Mouse (Mus musculus): ENCODE data around the gene Tgfb1i1.

The Tgfb1i1 gene

DNA sequence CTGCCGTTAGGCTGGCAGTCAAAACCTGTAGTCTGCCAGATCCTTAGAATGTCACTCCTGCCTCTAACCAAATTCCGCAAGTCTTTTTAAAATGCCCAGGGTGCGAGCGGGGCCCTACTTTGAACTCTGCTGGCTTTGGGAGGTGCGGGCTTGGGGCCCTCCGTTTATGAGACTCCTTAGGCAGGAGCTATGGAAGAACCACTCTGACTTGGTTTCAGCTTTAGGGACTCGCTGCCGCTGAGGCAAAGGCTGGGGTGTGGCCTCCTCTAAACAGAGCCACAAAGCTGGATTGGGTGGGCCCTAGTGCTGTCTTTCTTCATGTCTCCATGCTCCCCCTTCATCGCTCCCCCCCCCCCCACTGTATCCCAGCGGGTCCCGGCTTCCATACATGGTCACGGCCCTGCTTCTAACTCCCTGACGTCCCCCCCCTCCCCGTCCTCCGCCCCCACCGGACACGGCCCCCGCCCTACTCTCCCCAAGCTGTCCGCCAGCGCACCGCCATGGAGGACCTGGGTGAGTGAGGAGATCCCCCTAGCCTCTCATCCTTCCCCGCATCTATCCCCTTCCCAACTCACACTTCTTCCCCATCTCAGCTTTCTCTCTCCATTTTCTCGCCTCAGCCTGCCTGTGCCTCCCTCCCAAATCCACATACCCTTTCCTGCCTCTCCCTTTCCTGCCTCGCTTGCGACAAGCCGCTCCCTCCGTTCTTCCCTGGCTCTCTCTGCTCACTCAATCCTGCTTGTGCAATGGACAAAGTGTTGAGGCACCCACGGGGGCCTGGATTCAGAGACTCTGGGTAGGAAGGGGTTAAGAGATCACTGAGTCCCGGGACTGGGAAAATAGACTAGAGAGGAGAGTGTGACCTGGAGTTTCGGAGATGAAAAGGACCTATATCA lies at the start of gene Tgfb1i1:
Tgfb1i1 (plus strand) TSS at position 317 of the 896 bp plus-strand sequence.
- DNase-seq (ENCODE audit: low read depth, low spot score) = no peak

DNA sequence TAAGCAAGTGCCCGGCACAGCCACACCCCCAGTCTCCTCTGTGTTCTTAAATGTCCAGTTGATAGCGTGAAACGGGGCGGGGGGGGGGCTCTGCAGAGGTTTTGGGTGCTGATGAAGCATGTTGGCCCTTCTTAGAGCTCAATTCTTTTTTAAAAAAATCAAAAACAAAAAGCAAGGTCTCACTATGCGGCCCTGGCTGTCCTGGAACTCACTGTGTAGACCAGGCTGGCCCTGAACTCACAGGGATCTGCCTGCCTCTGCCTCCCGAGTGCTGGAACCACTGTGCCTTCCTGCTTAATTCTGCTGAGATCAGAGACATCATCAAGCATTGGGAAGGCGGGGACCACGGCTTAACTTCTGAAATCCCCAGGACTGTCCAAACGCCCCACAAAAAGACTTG lies 45.0 kb upstream of the Tgfb1i1 start:
- DNase-seq (ENCODE audit: low read depth, low spot score) = no peak

DNA sequence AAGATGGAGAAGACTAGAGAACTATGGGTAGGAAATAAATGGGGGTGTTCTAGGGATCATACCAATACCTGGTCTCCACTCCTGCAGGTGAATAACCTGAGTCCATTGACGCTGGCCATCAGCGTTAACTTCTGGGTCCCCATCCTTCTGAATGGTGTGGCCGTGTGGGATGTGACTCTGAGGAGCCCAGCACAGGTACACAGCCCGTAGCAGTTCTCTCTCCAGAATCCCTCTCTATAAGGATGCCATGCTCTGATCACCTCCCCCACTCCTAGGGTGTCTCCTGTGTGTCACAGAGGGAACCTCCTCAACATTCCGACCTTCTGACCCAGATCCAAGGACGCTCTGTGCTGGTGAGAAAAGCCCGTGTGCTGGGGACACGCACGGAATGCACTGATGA lies 43.5 kb upstream of the Tgfb1i1 start:
- DNase-seq (ENCODE audit: low read depth, low spot score) = no peak

DNA sequence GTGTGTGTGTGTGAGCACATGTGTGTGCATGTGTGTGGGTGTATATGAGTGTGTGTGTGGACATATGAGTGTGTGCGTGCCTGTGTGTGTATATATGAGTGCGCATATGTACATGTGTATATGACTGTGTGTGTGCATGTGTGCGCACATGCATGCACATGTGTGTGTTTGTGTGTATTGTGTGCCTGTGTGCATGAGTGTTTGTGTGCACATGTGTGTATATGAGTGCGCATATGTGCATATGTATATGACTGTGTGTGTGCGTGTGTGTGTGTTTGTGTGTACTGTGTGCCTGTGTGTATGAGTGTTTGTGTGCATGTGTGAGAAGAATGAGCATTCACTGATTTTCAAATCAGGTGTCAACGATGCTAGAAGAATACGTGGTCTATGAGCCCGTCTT lies 42.4 kb upstream of the Tgfb1i1 start:
- DNase-seq (ENCODE audit: low read depth, low spot score) = no peak

DNA sequence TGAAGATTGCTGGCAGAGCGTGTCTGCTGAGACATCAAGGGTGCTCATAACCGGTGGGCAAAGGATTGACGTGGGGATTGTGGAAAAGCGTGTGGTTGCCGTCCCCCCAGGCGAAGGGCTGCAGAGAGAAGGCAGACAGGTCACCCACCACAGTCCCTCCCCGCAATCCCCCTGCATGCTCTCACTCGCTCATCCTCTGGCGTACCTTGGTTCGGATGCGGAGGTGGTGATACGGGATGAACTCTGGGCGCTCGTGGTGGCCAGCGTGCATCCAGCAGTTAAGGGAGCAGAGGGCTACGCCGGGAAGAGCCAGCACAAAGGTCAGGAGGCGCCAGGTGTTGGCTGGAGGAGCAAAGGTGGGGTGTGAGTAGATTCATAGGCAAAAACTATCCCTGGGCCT lies 40.9 kb upstream of the Tgfb1i1 start:
- DNase-seq (ENCODE audit: low read depth, low spot score) = no peak

DNA sequence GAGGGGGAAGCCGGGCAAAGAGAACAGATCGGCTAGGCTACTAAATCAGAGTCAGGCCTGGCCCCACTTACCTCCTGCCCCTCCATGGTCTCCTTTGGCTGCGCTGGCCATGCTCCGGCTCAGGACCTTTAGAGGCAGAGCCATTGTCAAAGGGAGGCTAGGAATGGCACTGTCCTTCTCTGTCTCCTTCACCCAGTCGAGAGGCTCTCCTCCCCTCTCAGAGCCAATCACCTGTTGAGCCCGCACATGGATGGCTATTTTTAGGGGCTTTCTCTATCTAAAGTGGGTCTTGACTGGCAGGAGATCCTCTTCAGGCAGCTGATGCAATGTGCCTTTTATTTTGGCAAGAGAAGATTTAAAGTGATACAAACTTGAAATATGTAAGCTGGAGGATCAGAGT lies 40.5 kb upstream of the Tgfb1i1 start, which contains the start of gene Cox6a2:
Cox6a2 (minus strand) TSS at position 236 of the 400 bp plus-strand sequence.
- DNase-seq (ENCODE audit: low read depth, low spot score) = no peak

DNA sequence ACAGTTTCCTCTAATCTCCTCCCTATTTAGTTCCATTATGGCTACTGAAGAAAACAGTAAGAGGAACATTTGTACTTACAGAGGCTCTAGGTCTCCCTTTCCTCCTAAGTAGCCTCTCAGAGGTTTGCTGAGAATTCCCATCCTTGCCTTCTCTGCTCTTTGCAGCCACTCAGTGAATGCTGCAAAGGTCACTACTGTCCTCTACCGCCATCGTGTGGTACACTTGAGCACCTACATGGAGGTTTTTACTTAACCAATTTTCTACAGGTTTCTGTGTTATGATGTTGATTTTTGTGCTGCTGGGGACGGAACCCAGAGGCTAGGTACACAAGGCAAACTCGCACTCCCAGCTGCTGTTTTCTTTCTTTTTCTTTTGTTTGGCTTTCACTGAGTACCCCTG lies 38.4 kb upstream of the Tgfb1i1 start:
- DNase-seq (ENCODE audit: low read depth, low spot score) = peak; percentile 68

DNA sequence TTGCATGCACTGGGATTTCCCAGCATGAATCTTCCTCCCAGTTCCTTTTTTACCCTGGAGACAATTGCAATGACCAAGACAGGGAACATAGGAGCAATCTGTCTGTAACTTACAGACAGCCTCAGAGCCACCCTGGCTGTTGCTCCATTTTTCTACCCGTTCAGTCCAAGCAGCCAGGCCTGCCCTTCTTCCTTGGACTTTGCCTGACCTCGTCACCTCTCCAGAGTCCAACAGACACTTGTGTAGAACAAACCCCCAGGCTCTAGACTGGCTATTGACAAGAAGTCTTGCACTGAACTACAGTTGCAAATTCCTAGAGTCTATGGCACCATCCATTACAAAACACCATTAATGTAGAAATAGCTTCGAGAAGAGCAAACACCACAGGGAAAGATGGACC lies 36.8 kb upstream of the Tgfb1i1 start:
- DNase-seq (ENCODE audit: low read depth, low spot score) = no peak

DNA sequence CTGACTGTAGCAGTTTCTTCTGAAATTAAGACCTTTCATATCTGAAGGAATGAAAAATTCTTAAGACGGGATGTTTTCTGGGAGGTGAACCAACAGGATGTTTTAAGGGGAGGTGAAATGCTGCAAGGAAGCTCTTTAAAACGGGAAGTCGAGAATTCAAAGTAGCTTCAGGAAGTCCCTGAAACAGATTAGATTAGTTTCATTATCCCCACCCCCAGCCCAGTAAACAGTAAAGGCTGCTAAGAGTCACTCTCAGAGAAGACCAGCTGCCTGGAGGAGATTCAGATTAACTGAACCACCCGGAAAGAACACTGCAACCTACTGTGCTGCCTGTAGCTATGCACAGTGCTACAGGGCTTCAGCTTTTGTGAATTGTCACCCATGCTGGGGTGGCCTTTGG lies 26.7 kb upstream of the Tgfb1i1 start:
- DNase-seq (ENCODE audit: low read depth, low spot score) = no peak

DNA sequence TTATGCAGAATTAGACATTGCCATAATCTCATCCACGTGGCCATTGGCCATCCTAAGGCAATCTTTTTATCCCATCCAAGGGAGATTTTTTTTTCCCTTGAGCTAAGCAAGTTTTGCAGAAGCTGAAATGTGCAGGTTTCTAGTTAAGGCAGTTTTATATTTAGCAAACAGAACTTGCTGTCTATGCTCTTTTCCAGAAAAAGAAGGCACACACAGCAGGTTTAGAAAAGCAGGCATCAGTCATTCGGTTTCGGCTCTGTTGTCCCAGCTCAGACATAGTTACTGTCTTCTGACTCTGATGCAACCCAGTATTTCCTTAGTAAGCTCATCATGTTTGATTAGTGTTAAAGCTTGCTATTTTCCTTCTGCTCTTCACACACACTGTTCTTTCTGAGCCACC lies 25.7 kb upstream of the Tgfb1i1 start:
- DNase-seq (ENCODE audit: low read depth, low spot score) = no peak

DNA sequence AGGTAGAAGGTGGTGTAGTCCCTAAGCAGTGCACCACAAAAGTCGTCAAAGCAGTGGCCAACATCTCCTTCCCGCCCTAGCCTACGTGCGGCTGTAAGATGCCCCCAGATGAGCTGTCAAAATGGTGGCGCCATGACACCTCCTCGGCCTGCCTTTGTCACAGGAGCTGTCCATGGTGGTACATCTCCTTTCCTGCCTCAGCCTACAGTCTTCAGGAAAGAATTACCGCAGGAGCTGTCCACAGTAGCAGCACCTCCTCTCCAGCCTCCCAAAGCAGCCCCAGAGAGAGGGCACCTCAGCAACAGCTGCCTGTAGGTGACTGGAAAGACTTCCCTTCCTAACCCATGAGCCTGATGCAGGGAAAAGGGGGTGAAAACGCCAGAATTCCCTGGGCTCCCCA lies 14.9 kb upstream of the Tgfb1i1 start:
- no peak for DNase-seq (ENCODE audit: low read depth, low spot score)

DNA sequence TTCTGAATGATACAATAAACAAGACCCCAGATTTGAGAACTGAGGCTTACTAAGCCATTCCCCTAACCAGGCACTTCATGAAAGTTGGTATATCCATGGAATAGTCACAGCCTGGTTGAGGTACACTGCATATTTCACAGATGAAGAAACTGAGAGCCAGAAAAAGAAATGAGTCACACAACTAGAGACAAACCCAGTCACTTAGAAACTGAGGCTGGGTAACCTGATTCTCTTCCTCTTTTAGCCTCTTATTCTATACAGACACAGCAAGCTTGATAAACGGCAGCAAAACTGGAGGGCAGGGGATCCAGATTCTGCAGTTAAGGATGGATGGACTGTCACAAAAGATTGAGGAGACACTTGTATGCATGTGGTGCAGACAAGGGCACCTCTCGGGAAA lies 11.8 kb upstream of the Tgfb1i1 start:
- DNase-seq (ENCODE audit: low read depth, low spot score) = no peak

DNA sequence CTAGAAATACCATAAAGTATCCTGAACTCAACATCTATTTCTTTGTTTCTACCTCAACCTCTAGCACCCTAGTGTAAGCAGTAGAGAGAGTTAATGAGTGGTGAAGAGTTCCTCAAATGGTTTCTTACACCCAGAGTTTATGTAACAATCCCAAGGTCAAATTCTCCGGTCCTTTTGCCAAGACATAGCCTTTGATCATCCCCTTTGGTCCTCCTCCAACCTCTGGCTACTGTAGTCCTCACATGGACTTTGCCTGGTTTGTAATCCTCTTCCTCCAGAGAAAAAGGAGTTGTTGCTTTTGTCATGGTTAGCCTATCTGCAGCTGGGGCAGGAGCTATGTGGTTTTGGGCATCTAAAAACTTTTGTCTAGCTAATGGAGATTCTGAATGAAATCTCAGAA lies 11.1 kb upstream of the Tgfb1i1 start:
- DNase-seq (ENCODE audit: low read depth, low spot score) = no peak

DNA sequence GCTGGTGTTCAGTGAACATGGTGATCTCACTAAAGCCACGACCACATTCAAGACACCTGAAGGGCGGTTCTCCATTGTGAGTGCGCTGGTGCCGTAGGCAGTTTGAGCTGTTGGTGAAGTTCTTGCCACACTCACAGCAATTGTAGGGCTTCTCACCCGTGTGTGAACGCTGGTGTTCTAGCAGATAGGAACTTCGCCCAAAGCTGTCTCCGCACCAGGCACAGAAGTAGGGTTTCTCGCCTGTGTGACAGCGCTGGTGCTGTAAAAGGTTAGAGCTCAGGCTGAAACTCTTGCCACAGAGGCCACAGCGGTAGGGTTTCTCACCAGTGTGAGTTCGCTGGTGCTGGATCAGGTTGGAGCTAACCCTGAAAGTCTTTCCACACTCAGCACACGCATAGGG lies 10.2 kb upstream of the Tgfb1i1 start:
- peak; percentile 29 for DNase-seq (ENCODE audit: low read depth, low spot score)

DNA sequence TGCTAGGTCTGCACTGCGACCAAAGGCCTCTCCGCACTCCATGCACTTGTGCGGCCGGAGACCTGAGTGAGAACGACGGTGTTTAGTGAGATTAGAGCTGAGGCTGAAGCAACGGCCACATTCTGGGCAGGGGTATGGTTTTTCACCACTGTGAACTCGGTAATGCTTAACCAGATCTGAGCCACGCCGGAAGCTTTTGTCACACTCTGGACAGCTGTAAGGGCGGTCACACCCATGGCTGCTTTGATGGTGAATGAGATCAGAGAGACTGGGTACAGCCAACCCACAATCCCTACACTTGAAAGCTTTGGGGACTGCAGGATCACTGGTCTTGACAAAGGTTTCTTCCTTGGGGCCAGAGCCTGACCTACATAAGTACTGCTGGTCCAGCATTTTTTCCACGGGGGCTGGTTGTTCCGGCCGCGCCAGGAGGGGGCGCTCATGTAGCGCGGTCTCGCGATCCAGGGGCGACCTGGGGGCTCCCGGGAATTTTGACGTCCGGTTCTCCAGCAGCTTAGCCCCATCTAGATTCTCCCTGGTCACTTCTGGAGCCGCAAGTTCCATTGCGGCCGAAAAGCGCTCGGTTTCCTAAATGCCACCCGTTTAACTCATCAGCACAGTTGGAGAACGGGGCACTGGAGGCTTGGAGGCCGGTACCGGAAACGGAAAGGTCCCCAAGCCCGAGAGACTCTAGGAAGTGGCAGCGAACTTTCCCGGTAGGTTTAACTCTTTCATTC lies 9.6 kb upstream of the Tgfb1i1 start, which contains the start of gene Armc5:
Armc5 (plus strand) TSS at position 487 of the 737 bp plus-strand sequence.
- peak; percentile 80 for DNase-seq (ENCODE audit: low read depth, low spot score)

DNA sequence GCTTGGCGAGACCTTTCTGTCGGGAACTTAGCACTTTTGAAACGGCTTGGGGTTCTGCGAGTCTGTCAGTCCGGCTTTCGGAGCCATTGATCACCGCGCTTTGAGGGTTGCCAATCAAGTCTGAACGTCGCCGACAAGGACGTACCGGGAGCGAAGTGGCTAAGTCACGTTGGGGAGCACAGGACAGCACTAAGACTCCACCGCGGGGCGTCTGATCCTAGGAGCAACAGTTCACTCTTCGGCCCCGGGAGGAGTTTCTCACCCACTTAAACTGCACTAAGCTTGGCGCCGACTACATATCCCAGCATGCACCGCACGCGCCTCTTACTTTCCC lies 9.1 kb upstream of the Tgfb1i1 start:
- no peak for DNase-seq (ENCODE audit: low read depth, low spot score)

DNA sequence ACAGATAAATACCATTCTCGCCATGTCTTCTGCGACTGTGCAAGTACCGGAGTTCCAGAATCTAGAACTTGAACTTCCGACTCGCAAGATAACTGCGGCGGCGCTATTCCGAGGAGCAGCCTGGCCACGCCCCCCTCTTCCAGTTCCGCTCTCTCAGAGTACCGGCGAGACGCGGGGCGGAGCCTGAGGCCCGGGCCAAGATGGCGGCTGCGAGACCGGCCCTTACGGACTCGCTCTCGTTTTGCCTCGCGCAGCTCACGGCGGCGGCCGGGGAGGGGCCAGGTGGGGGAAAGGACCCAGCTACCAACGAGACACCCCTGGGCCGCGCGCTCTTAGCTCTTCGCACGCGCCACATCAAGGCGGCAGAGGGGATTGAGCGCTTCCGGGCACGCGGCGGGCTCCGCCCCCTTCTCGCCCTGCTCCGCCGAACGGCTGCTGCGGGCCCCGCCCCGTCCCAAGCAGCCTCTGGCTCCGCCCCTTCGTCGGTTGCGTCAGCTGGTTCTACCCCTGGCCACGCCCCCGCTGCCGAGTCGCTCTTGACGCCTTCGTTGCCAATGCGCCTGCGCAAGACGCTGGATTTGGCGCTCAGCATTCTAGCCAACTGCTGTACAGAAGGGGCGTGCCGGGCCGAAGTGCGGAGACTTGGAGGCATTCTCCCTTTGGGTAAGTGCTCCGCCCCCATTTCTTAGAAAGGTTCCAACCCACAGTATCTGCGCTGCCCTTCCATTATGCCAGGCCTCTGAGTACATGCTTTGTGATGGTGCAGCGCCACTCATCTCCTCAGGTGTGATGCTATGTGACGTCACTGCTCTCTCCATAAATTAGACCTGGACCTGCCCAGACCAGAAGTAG lies 8.5 kb upstream of the Tgfb1i1 start, which contains the start of gene 9130023H24Rik:
9130023H24Rik (minus strand) TSS at position 105 of the 852 bp plus-strand sequence.
- peak; percentile 100 for DNase-seq (ENCODE audit: low read depth, low spot score)

DNA sequence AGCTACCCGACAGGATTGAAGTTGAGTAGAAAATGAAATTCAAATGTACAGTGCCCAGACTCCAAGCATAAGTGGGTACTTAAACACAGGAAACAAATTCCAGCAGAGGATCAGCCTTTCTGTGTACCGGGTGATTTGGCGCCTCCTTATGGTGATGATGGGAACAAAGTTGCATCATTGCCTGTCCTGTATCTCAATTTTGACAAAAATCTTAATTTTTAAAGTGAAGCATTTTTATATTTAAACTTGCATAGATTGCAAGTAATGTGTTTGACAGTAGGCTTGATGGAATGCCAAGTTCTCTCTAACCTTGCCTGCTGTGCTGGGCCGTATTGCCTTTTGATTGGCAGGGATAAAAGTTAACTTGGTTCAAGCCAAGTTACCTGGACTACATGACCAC lies 7.6 kb upstream of the Tgfb1i1 start:
- DNase-seq (ENCODE audit: low read depth, low spot score) = peak; percentile 64

DNA sequence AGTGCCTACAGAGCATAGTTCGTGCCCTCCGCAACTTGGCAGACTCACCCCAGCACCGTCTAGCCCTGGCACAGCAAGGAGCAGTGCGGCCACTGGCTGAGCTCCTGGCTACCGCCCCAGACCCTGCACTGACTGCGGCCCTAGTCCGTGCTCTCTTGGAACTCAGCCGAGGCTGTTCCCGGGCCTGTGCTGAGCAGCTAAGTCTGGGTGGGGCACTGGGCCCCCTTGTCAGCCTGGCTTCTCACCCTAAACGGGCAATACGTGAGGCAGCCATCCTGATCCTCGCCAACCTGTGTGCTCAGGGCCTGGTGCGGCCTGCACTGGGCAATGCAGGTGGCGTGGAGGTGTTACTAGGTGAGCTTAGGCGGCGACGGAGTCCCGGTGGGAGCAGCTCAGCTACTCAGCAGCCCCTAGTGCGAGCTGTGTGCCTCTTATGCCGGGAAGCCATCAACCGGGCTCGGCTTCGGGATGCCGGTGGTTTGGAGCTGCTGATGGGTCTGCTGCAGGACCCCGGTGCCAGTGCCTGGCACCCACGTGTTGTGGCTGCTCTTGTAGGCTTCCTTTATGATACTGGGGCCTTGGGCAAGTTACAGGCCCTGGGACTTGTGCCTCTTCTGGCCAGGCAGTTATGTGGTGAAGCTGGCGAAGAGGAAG lies 6.4 kb upstream of the Tgfb1i1 start:
- no peak for DNase-seq (ENCODE audit: low read depth, low spot score)

DNA sequence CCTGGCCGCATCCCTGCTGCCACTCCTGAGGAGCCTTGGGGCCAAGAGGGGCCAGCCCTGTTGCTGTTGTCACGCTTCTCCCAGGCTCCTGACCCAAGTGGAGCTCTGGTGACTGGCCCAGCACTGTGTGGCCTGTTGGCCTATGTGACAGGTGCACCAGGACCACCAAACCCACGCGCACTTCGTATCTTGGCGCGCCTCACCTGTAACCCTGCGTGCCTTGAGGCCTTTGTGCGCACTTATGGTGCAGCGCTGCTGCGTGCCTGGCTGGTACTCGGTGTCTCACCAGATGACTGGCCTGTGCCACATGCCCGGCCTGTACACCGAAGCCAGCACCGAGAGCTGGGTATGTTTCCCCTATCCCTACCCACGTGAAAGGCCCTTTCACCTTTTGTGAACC lies 4.3 kb upstream of the Tgfb1i1 start:
- DNase-seq (ENCODE audit: low read depth, low spot score) = no peak

DNA sequence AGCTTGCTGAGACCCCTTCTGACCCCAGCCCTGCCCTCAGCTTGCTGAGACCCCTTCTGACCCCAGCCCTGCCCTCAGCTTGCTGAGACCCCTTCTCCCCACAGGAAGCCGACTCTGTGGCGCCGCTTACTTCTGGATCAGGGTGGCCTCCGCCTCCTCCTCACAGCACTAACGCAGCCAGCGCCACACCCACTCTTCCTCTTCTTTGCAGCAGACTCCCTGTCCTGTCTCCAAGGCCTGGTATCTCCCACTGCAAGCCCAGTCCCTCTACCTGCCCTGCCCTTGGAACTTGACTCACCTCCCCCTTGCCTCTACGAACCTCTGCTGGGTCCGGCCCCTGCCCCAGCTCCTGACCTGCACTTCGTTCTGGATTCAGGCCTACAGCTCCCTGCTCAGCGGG lies 2.7 kb upstream of the Tgfb1i1 start:
- DNase-seq (ENCODE audit: low read depth, low spot score) = no peak

Data from CD4-positive helper T cell, adult 2 months (primary cell).